14 mouse cellular contexts compared by ENCODE assay signal in genomic region chr2:60003665-60004045, GRCm38 (mm10).
"Had no signal": no experiment of that assay in that cellular context is flagged by ENCODE, and none has a peak within 500 bp of the region (broad histone marks: within the 10 kb centered on the region; RNA-seq: fewer than 3 reads in every experiment).

No protein-coding gene starts in this region.

- H3K9ac ChIP-seq: kidney, embryonic 15.5 days; limb, embryonic 12.5 days; liver, postnatal 0 days; lung, embryonic 15.5 days; midbrain, embryonic 13.5 days; neural tube, embryonic 15.5 days had no signal

- ATAC-seq: liver, postnatal 0 days; midbrain, embryonic 13.5 days had no signal

- H3K9me3 ChIP-seq: kidney, embryonic 15.5 days; limb, embryonic 12.5 days; lung, embryonic 15.5 days; midbrain, embryonic 13.5 days; neural tube, embryonic 15.5 days had no signal

- H3K27ac ChIP-seq: hindbrain, postnatal 0 days; left cerebral cortex, adult 2 months; limb, embryonic 12.5 days; lung, embryonic 15.5 days; macrophage; neural tube, embryonic 15.5 days had no signal

- H3K4me3 ChIP-seq: kidney, embryonic 15.5 days; left cerebral cortex, adult 2 months; limb, embryonic 12.5 days; lung, embryonic 15.5 days; midbrain, embryonic 13.5 days; neural tube, embryonic 15.5 days had no signal

- H3K27me3 ChIP-seq: kidney, embryonic 15.5 days; limb, embryonic 12.5 days; lung, embryonic 15.5 days; midbrain, embryonic 13.5 days; neural tube, embryonic 15.5 days had no signal

- DNase-seq: kidney, adult 18-20 months; kidney, postnatal 14 days; liver, postnatal 0 days; lung, postnatal 14 days; thymus, adult 2 months; thymus, postnatal 25 days had no signal

- H3K4me1 ChIP-seq: kidney, embryonic 15.5 days; limb, embryonic 12.5 days; midbrain, embryonic 13.5 days; neural tube, embryonic 15.5 days had no signal

- H3K4me2 ChIP-seq: kidney, embryonic 15.5 days; limb, embryonic 12.5 days; lung, embryonic 15.5 days; midbrain, embryonic 13.5 days; neural tube, embryonic 15.5 days had no signal
